Mouse (Mus musculus) kidney, adult 11 months (tissue): Measurements from ENCODE around the gene Gadl1.
"Not testable (repeated sequence)": the region's sequence is repeated elsewhere in the genome, so short reads cannot be mapped to it uniquely, and the experiment has no call there.

Experiments used
- DNase-seq: peaks from one replicate; pipeline ENCODE4 v3.0.0; 2022

Gene Gadl1

DNA sequence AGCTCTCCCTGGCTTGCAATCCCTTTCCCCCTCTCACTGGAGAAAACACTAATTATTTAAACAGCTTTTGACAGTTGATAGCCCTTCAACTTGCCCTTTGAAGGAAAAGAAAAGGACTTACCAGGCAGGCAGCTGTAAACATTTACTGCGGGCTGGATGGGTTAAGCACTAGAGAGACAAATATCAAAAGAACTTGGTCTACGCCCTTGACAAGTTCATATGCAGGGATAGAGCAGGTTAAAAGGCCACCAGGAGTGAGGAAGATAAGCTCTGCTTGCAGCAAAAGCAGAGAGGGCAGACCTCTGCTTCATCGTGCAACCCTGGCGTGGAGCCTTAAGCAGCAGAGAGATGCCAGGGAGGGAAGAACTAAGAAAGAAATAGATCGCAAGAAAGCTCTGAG, 123.5 kb downstream of the Gadl1 start:
- no peak for DNase-seq

GRCm38 (mm10) chr9:116038275-116038674, 129.0 kb downstream of the Gadl1 start:
- DNase-seq: no peak

DNA sequence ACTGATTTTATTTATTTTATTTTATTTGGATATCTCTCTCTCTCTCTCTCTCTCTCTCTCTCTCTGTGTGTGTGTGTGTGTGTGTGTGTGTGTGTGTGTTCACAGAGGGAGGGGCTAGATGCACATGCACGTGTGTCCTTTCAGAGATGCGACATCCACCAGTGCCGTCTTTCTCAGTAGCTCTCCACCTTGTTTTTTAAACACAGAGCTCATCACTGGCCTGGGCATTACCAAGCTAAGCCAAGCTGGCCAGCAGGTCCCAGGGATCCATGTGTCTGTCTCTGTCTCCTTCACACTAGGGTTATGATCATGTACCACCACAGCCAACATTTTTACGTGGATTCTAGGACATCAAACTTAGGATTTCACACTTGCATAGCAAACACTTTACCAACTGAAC, 130.7 kb downstream of the Gadl1 start:
- DNase-seq: no peak

- not testable (repeated sequence) for DNase-seq
Observed at GRCm38 (mm10) chr9:116040852-116041251, 131.6 kb downstream of the Gadl1 start.

- DNase-seq: no peak
Observed at GRCm38 (mm10) chr9:116041369-116041768, 132.1 kb downstream of the Gadl1 start.

- DNase-seq: peak; percentile 37
Observed at GRCm38 (mm10) chr9:116041787-116042186, 132.5 kb downstream of the Gadl1 start.

DNA sequence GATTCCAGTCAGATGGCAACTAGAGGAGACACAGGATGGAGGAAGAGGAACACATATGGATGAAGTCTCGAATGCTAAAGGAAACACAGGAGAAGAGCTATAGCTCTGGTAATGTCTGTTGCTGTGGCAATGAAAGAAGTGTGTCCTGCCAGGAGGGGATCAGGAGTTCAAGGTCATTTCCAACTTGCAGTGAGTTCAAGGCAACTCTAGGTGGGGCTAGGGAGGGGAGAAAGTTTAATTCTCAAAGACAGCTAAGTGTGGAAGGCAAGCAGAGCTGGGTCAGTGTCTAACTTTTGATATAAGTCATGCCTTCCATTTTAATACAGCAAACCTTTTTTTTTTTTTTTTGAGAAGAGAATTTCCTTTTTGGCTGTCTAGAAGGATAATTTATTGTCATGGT, 140.7 kb downstream of the Gadl1 start:
- DNase-seq: no peak

- no peak for DNase-seq
Observed at GRCm38 (mm10) chr9:116053976-116054375, 144.7 kb downstream of the Gadl1 start.

- no peak for DNase-seq
Observed at GRCm38 (mm10) chr9:116058475-116058874, 149.2 kb downstream of the Gadl1 start.

GRCm38 (mm10) chr9:116059156-116059555, 149.9 kb downstream of the Gadl1 start:
- DNase-seq: no peak

DNA sequence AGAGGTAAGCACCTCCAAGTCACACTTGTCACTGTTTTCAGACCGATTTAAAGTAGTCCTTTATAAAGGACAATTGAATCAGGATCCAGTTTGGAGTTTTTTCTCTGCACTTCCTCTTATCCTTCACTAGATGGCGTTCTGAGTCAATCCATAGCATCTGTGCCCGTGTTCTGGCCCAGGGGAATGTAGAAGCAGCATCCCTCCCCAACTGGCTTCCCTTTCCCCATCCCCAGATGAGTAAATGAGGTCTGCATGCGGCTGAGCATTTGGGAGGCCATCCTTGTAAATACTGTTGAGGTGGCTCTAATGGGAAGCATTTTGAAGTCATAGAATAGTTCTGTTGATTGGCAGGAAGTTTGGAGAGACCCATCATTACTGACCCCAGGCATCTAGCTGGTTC, 151.4 kb downstream of the Gadl1 start:
- no peak for DNase-seq

DNA sequence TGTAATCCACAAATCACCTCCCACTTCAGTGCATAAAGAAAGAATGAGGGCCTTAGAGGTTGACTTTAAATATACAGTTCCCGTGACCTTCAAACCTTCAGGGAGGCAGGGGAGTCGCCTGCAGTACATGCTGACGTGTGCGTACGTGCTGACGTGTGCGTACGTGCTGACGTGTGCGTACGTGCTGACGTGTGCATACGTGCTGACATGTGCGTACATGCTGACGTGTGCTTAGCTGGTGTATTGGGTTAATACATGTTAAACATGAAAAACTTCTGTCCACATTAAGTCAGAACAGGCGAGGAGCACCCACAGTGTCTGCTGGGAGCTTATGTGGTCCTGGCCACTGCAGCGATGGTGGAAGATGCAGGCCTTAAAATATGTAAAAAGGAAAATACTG, 155.5 kb downstream of the Gadl1 start:
- DNase-seq: no peak

- DNase-seq: not testable (repeated sequence)
Observed at GRCm38 (mm10) chr9:116071561-116071960, 162.3 kb downstream of the Gadl1 start.

DNA sequence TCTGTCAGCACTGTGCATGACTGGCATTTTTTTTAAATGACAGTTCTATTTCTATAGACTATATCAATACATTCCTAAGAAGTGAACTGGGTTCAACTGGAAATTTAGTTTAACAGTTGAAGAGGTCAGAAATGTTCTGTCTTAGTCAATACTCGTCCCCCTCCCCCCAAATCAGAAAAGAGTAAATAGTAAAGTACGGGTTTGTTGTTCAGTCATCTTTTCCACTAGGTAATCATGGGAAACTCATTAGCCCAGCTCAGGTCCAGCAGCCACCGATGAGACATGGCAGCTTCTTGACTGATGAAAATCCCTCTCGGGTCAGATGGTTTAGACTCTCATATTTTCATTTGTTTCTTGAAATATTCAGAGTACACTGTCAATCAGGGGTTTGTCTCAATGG, 166.9 kb downstream of the Gadl1 start:
- DNase-seq: no peak

DNA sequence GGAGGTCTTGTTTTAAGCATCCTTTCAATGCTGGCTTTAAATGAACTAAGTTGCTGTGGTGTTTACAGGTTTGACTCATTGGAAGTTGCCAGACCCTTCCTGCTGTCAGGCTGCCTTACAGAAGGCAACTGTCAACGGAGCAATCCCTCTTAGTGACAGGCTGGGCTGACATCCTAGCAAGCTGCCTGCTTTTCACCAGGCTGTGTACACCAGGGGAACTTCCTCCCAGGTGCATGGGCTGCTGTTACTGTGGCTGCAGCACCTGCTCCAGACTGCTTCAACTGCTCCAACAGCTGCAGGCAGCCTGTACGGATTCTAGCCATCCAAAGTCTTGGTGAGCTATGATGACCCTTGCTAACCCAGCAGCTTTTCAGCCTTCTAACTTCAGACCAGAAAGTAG, 167.7 kb downstream of the Gadl1 start:
- DNase-seq: no peak

GRCm38 (mm10) chr9:116077419-116077818, 168.2 kb downstream of the Gadl1 start:
- DNase-seq: no peak

- DNase-seq: no peak
Observed at GRCm38 (mm10) chr9:116081781-116082180, 172.5 kb downstream of the Gadl1 start.

DNA sequence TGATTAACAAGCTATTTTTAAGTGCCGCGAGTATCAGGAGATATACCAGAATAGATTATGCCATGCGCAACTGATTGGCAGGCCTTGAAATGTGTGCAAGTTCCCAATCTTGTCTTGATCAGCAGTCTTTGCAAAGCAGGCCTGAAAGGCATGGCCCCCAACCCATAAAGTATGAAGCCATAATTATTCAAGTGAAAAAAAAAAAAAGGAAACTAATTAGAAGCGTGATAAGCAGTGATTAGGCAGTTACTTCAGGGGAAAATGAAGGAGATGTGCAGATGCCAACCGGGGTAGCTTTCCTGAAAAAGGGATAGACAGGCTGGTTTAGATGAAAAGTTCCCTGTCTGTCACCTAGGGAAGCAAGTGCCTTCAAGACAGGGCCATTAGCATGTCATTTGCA, 174.0 kb downstream of the Gadl1 start:
- no peak for DNase-seq

- DNase-seq: peak; percentile 21
Observed at GRCm38 (mm10) chr9:116083726-116084323, 174.6 kb downstream of the Gadl1 start.

DNA sequence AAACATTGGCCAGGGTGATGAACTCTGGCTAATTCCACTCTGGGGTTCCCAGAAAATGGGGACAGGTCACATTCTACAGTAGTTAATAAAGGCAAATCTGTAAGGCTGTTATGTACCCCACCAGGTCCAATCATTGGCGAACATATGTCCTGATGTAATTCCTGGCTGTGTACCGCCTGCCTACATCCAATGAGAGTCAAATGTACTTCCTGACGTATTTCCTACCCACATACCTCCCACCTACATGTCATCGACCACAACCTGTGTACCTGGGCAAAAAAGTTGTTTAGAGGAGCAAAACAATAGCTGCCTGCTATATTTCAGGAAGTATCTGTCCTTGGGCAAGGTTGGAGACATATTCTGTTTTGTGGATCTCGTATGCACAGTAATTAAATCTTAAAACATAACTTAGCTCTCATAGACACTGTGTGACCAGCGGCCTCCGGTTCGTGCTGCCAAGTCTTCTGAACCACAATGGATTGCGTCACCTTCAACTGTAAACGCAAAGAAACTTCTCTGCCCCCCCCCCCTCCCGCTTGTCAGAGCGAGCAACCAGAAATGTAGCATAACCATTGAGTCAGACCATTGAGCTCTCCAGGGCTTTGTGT, 175.2 kb downstream of the Gadl1 start:
- DNase-seq: no peak

- DNase-seq: no peak
Observed at GRCm38 (mm10) chr9:116085999-116086398, 176.7 kb downstream of the Gadl1 start.

GRCm38 (mm10) chr9:116087263-116087662, 178.0 kb downstream of the Gadl1 start:
- DNase-seq: no peak

DNA sequence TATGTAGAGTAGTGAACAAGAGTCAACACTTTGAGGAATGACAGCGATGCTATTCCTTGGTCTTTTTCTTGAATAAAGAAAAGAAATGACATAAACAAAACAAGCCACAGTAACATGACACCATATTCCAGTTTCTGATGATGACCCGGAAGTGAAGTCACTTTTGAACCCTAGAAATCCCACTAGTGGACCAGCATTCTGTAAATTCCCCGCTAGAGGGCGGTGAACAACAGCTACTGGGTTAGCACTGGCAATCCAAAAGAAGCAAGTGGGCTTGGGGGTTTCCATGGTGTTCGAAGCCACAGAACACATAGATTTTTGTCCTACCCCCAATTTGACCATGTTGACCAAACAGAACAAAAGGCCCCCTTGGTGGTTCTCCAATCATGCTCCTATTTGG, 178.6 kb downstream of the Gadl1 start:
- peak; percentile 46 for DNase-seq

DNA sequence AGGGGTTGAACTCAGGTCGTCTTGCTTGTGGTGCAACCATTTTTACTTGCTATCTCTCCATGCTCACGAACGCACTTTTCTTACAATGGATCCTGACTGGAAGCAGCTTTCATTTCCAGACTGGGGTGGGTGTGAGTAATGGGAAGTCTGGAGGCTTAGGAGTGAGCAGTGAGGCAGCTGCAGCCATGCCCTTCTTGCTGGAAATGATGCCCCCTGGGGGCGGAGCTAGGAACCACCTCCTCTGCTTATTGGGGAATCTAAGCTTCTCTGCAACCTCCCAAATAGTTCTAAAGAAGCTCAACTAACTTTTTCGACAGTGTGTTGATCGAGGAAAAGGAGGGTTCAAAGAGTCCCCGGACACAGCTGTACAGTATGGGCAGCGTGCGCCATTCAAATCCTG, 179.7 kb downstream of the Gadl1 start:
- DNase-seq: no peak

GRCm38 (mm10) chr9:116090296-116090695, 181.0 kb downstream of the Gadl1 start:
- peak; percentile 51 for DNase-seq
